Mouse (Mus musculus) testis, adult 2 months (tissue): ENCODE results near the gene Mylpf. TPM values are rescaled to one million over a fixed set of nuclear protein-coding genes. Genes with fewer than 3 reads are reported as not detected.
A peak's percentile ranks its signal among the peaks of the same experiment; 100 is the strongest.

Source experiments
- H3K27ac ChIP-seq: fragments of 200-500 bp; 2 replicates; pipeline ENCODE4 v1.5.1; 2012; ENCODE audit warnings: low read depth, low read length; ENCODE audit not compliant: control insufficient read depth, insufficient read depth
- H3K27me3 ChIP-seq: fragments of 200-500 bp; 2 replicates; pipeline ENCODE4 v1.6.1; 2012; ENCODE audit warnings: mild to moderate bottlenecking, low read length, moderate library complexity; ENCODE audit not compliant: control insufficient read depth, insufficient read depth
- H3K36me3 ChIP-seq: fragments of 200-500 bp; 2 replicates; pipeline ENCODE4 v1.6.1; 2012; ENCODE audit warnings: mild to moderate bottlenecking, low read length; ENCODE audit not compliant: control insufficient read depth, insufficient read depth
- H3K4me1 ChIP-seq: fragments of 200-500 bp; 2 replicates; pipeline ENCODE4 v1.6.1; 2012; ENCODE audit warnings: low read length; ENCODE audit not compliant: control insufficient read depth, insufficient read depth
- H3K4me3 ChIP-seq: fragments of 200-500 bp; 2 replicates; pipeline ENCODE4 v1.5.1; 2012; ENCODE audit warnings: low read depth, mild to moderate bottlenecking, low read length, moderate library complexity, mixed read lengths; ENCODE audit not compliant: control insufficient read depth
- CTCF ChIP-seq: fragments of 200-500 bp; IDR thresholded peaks from 2 replicates; pipeline ENCODE4 v1.5.1; 2012; ENCODE audit warnings: low read depth, mild to moderate bottlenecking, inconsistent platforms, low read length, moderate library complexity; ENCODE audit not compliant: control insufficient read depth, insufficient read depth, insufficient replicate concordance
- POLR2A ChIP-seq: fragments of 200-500 bp; IDR thresholded peaks from 2 replicates; pipeline ENCODE4 v1.6.1; 2012; ENCODE audit warnings: low read depth, mild to moderate bottlenecking, inconsistent platforms, low read length, moderate library complexity; ENCODE audit not compliant: control insufficient read depth
- polyA plus RNA-seq: library from polyadenylated mRNA; depleted of rRNA; stranded (reverse); fragments of >200 nt; gene quantifications from 2 replicates; pipeline ENCODE4 v1.2.3, GENCODE M21; 2012

Mylpf gene
- polyA plus RNA-seq, 1 experiment = 1.3 TPM

- TF ChIP-seq CTCF (no peak), POLR2A (no peak)
- no peak overlapping the region for H3K4me3 ChIP-seq
- H3K36me3 ChIP-seq = peaks cover 4% of the 10 kb centered on the region; the same call in 1 of the 2 replicates
Measured at GRCm38 (mm10) chr7:127192989-127193388, 15.7 kb upstream of the Mylpf start.

GRCm38 (mm10) chr7:127194011-127194632 is 14.6 kb upstream of the Mylpf start:
- no peak overlapping the region for H3K4me3 ChIP-seq
- peaks cover 4% of the 10 kb centered on the region; the same call in 1 of the 2 replicates for H3K36me3 ChIP-seq
- TF ChIP-seq CTCF (no peak), POLR2A (no peak)
- no peak overlapping the region for H3K27ac ChIP-seq
- H3K4me1 ChIP-seq = peaks cover 10% of the 10 kb centered on the region
- H3K27me3 ChIP-seq = no peaks in the 10 kb centered on the region

More at GRCm38 (mm10) chr7:127192989-127193388, 15.7 kb upstream of the Mylpf start:
- H3K27ac ChIP-seq = no peak overlapping the region
- H3K27me3 ChIP-seq = no peaks in the 10 kb centered on the region
- peaks cover 10% of the 10 kb centered on the region for H3K4me1 ChIP-seq

DNA sequence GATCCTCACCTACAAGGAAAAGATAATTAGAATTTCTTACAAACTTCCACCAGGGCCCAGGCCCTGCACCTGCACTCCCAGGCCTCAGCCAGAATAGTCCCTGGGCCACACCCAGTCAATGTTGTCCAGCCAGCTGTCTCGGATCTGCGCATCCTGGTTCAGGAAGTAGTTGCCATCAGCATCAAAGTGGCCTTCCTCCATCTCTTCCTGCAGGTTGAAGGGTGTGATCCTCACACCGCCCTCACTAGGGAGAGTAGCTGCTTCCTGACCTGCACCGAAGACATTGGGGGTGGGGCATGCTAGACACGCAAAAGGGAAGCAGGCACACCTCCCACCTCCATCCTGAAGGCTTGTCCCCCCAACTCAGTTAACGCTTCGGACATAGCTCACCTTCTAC is 14.1 kb upstream of the Mylpf start:
- H3K27ac ChIP-seq = no peak overlapping the region
- TF ChIP-seq CTCF (no peak), POLR2A (no peak)
- H3K4me3 ChIP-seq = peak overlapping the region; percentile 0
- peaks cover 4% of the 10 kb centered on the region; the same call in 1 of the 2 replicates for H3K36me3 ChIP-seq
- no peaks in the 10 kb centered on the region for H3K27me3 ChIP-seq
- H3K4me1 ChIP-seq = peaks cover 10% of the 10 kb centered on the region

DNA sequence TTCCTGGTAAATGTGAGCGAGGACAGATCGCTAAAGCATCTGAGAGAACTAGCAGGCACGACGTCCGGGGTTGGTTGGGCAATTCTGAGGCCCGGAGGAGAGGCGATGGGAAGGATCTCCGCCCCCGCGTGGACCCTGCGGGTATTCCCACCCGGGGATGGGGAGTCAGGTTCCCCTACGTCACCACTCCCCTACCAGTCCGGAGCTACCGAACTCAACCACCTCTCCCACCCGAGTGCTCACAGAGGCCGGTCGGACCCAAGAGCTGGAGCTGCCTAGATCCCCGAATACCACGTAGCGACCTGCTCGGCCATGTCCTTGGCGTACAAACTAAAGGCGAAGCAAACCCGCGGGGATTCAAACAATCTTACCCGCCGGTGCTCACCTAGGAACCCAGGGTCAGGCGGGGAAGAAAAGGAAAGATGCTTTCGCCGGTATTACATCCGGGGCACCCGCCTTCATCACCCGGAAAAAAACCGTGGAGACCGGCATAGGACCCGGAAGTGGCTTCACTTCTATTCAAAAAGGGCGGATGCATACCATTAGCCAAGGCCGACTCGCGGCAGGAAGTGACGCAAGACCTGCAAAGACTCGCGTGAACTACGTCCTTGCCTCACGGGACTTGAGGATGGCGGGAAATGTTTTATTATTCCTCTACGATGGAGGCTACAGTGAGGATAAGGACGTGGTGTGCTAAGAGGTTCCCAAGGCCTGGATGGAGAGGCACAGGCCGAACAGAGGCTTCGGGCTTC is 13.0 kb upstream of the Mylpf start, which contains the start of gene Cd2bp2:
Gene Cd2bp2 (minus strand): TSS at position 507 of the 752 bp plus-strand sequence.
- Histone ChIP-seq H3K4me3 (peak within 1 kb of the TSS; percentile 96), H3K27me3 (no peaks in the 10 kb centered on the region), H3K36me3 (peaks cover 4% of the 10 kb centered on the region; the same call in 1 of the 2 replicates), H3K4me1 (peaks cover 10% of the 10 kb centered on the region), H3K27ac (peak within 1 kb of the TSS; percentile 95)
- peak; percentile 12; the same call in 1 of the 2 replicates for TF ChIP-seq CTCF
- TF ChIP-seq POLR2A = peak; percentile 53; the same call in 1 of the 2 replicates

GRCm38 (mm10) chr7:127196484-127196883 is 12.2 kb upstream of the Mylpf start:
- no peaks in the 10 kb centered on the region for H3K27me3 ChIP-seq
- TF ChIP-seq POLR2A = no peak
- no peak for TF ChIP-seq CTCF
- peaks cover 4% of the 10 kb centered on the region; the same call in 1 of the 2 replicates for H3K36me3 ChIP-seq
- H3K4me3 ChIP-seq = peak overlapping the region; percentile 96
- peak overlapping the region; percentile 78 for H3K27ac ChIP-seq
- peaks cover 10% of the 10 kb centered on the region for H3K4me1 ChIP-seq

- peaks cover 11% of the 10 kb centered on the region for H3K4me1 ChIP-seq
- TF ChIP-seq CTCF (no peak), POLR2A (no peak)
- no peaks in the 10 kb centered on the region for H3K27me3 ChIP-seq
- no peaks in the 10 kb centered on the region for H3K36me3 ChIP-seq
- H3K27ac ChIP-seq = no peak overlapping the region
- no peak overlapping the region for H3K4me3 ChIP-seq
Measured at GRCm38 (mm10) chr7:127206606-127207005, 2.1 kb upstream of the Mylpf start.
